34 mouse cellular contexts compared by ENCODE assay signal in genomic region chr11:78471326-78472103, GRCm38 (mm10). TPM values are rescaled to one million over a fixed set of nuclear protein-coding genes. Genes with fewer than 3 reads are reported as not detected.
A peak's percentile ranks its signal among the peaks of the same experiment; 100 is the strongest.
DNase-seq lines count a peak whose midpoint lies in the region; ATAC-seq lines count a peak whose summit lies in the region.
"Had no signal": no experiment of that assay in that cellular context is flagged by ENCODE, and none has a peak within 500 bp of the region (broad histone marks: within the 10 kb centered on the region; RNA-seq: fewer than 3 reads in every experiment).

No protein-coding gene starts in this region.

- peak; percentile 3 for DNase-seq in kidney, postnatal 10 days
- no peak for DNase-seq in kidney, adult 11 months
- peak; percentile 77 for DNase-seq in adrenal gland, adult 2 months
- peak; percentile 34 for DNase-seq in adrenal gland, postnatal 14 days
- DNase-seq in forebrain, embryonic 14.5 days (ENCODE audit: low spot score) = no peak
- DNase-seq: B cell, adult 2 months; cerebellum, adult 11 months; cerebellum, adult 2 months; cerebellum, adult 9-11 months; cerebellum, postnatal 36 days; embryo, embryonic 11 days; forebrain, postnatal 0 days; gastrocnemius, adult 2 months; gastrocnemius, postnatal 14 days; heart, adult 11 months; kidney, adult 18-20 months had no signal

- no peak overlapping the region for H3K27ac ChIP-seq in intestine, embryonic 15.5 days
- no peak overlapping the region for H3K27ac ChIP-seq in forebrain, embryonic 14.5 days (ENCODE audit: low read depth, low read length)
- H3K27ac ChIP-seq: embryonic facial prominence, embryonic 10.5 days; embryonic facial prominence, embryonic 13.5 days; forebrain, embryonic 10.5 days; forebrain, embryonic 13.5 days; gastrocnemius, adult 2 months; hindbrain, embryonic 12.5 days; hindbrain, embryonic 15.5 days had no signal

- no peak overlapping the region for H3K4me3 ChIP-seq in intestine, embryonic 15.5 days (replicated peaks)
- H3K4me3 ChIP-seq in forebrain, embryonic 14.5 days (ENCODE audit: low read depth, low read length) = no peak overlapping the region
- H3K4me3 ChIP-seq: embryonic facial prominence, embryonic 10.5 days; embryonic facial prominence, embryonic 13.5 days; forebrain, embryonic 10.5 days; forebrain, embryonic 13.5 days; gastrocnemius, adult 2 months; hindbrain, embryonic 12.5 days; hindbrain, embryonic 15.5 days had no signal

- no peaks in the 10 kb centered on the region for H3K27me3 ChIP-seq in intestine, embryonic 15.5 days (replicated peaks)
- no peaks in the 10 kb centered on the region for H3K27me3 ChIP-seq in forebrain, embryonic 14.5 days (replicated peaks; ENCODE audit: control insufficient read depth, insufficient read depth, low read length)
- H3K27me3 ChIP-seq: CH12.LX; embryonic facial prominence, embryonic 13.5 days; forebrain, embryonic 13.5 days; hindbrain, embryonic 12.5 days; hindbrain, embryonic 15.5 days had no signal

- no peak overlapping the region for H3K9ac ChIP-seq in intestine, embryonic 15.5 days
- H3K9ac ChIP-seq in forebrain, embryonic 14.5 days (ENCODE audit: low read length) = no peak overlapping the region
- H3K9ac ChIP-seq: embryonic facial prominence, embryonic 13.5 days; forebrain, embryonic 13.5 days; forebrain, postnatal 0 days; hindbrain, embryonic 12.5 days; hindbrain, embryonic 15.5 days had no signal

- no peaks in the 10 kb centered on the region for H3K9me3 ChIP-seq in intestine, embryonic 15.5 days
- no peaks in the 10 kb centered on the region for H3K9me3 ChIP-seq in forebrain, embryonic 14.5 days (replicated peaks; ENCODE audit: control insufficient read depth, low read length)
- H3K9me3 ChIP-seq: embryonic facial prominence, embryonic 10.5 days; embryonic facial prominence, embryonic 13.5 days; forebrain, embryonic 10.5 days; forebrain, embryonic 13.5 days; G1E; hindbrain, embryonic 12.5 days; hindbrain, embryonic 15.5 days had no signal

- no peak overlapping the region for H3K4me2 ChIP-seq in intestine, embryonic 15.5 days (replicated peaks)
- H3K4me2 ChIP-seq in forebrain, embryonic 14.5 days (ENCODE audit: low read length) = no peak overlapping the region
- H3K4me2 ChIP-seq: embryonic facial prominence, embryonic 13.5 days; forebrain, embryonic 13.5 days; heart, embryonic 11.5 days; hindbrain, embryonic 12.5 days; hindbrain, embryonic 15.5 days had no signal

- ATAC-seq in erythroblast, adult 5-6 weeks (replicated peaks; ENCODE audit: low FRiP score, poor library complexity, severe bottlenecking) = no peak
- no peak for ATAC-seq in intestine, embryonic 15.5 days
- no peak for ATAC-seq in forebrain, embryonic 14.5 days
- ATAC-seq: forebrain, embryonic 13.5 days; forebrain, postnatal 0 days had no signal

- H3K36me3 ChIP-seq in intestine, embryonic 15.5 days = no peaks in the 10 kb centered on the region
- H3K36me3 ChIP-seq in forebrain, embryonic 14.5 days (ENCODE audit: control insufficient read depth, insufficient read depth, low read length) = peaks cover 23% of the 10 kb centered on the region
- H3K36me3 ChIP-seq: G1E had no signal

- WGBS in intestine, embryonic 15.5 days = 93% methylated on average over 10 of the region's 10 CpGs
- 90% methylated on average over 10 of the region's 10 CpGs for WGBS in forebrain, embryonic 14.5 days

- peaks cover 1% of the 10 kb centered on the region; the same call in 1 of the 2 replicates for H3K4me1 ChIP-seq in intestine, embryonic 15.5 days (replicated peaks)
- H3K4me1 ChIP-seq in forebrain, embryonic 14.5 days (ENCODE audit: control insufficient read depth, insufficient read depth, low read length) = peaks cover 2% of the 10 kb centered on the region; the same call in 1 of the 2 replicates

RNA-seq across cellular contexts. Expression of gene Slc46a1, which starts 6.0 kb away (rescaled TPM):
- 10 to 100 TPM; 41.5 to 60.9 TPM for total RNA-seq in adrenal gland, adult 2 months (2021)
- 111 TPM in 2 replicates for polyA plus RNA-seq in adrenal gland, adult 2 months (2012; rRNA removed)
- 16.7 and 20.5 TPM in 2 replicates for total RNA-seq in adrenal gland, postnatal 14 days (2021)
- total RNA-seq in erythroblast, adult 5-6 weeks (2015; ENCODE audit: low replicate concordance) = 1.3 TPM in 1 of 2 replicates, not detected in the other
- 0.84 TPM in 1 of 2 replicates, not detected in the other for total RNA-seq in erythroblast, adult 5-6 weeks (2017; ENCODE audit: low replicate concordance)
- 12.2 and 13.3 TPM in 2 replicates for polyA plus RNA-seq in intestine, embryonic 15.5 days (2015; fragmentation: Nextera tagmentation; extraction: Ambion mirVana)
- 18.4 and 19.2 TPM in 2 replicates for polyA plus RNA-seq in forebrain, embryonic 14.5 days (2014; fragmentation: Nextera tagmentation; extraction: Ambion mirVana)
- polyA plus RNA-seq: G1E had no signal

RNA-seq across cellular contexts. Expression of gene Sarm1, which starts 26.0 kb away (rescaled TPM):
- 1 to 10 TPM; 5.3 to 8.2 TPM for total RNA-seq in adrenal gland, adult 2 months (2021)
- 2.3 and 3.0 TPM in 2 replicates for polyA plus RNA-seq in adrenal gland, adult 2 months (2012; rRNA removed)
- total RNA-seq in adrenal gland, postnatal 14 days (2021) = 3.3 and 4.9 TPM in 2 replicates
- total RNA-seq in erythroblast, adult 5-6 weeks (2015; ENCODE audit: low replicate concordance) = not detected in 2 replicates
- total RNA-seq in erythroblast, adult 5-6 weeks (2017; ENCODE audit: low replicate concordance) = not detected in 2 replicates
- polyA plus RNA-seq in intestine, embryonic 15.5 days (2015; fragmentation: Nextera tagmentation; extraction: Ambion mirVana) = 2.1 and 2.7 TPM in 2 replicates
- polyA plus RNA-seq in forebrain, embryonic 14.5 days (2014; fragmentation: Nextera tagmentation; extraction: Ambion mirVana) = 34.9 and 45.6 TPM in 2 replicates
- polyA plus RNA-seq: G1E; heart, postnatal 0 days had no signal

RNA-seq across cellular contexts. Expression of gene Vtn, which starts 27.4 kb away (rescaled TPM):
- 1 to 10 TPM; 3.0 to 7.7 TPM for total RNA-seq in adrenal gland, adult 2 months (2021)
- 1.8 and 2.8 TPM in 2 replicates for polyA plus RNA-seq in adrenal gland, adult 2 months (2012; rRNA removed)
- 23.9 and 283 TPM in 2 replicates for total RNA-seq in adrenal gland, postnatal 14 days (2021)
- not detected in 2 replicates for total RNA-seq in erythroblast, adult 5-6 weeks (2015; ENCODE audit: low replicate concordance)
- total RNA-seq in erythroblast, adult 5-6 weeks (2017; ENCODE audit: low replicate concordance) = not detected in 2 replicates
- 22.4 and 34.2 TPM in 2 replicates for polyA plus RNA-seq in intestine, embryonic 15.5 days (2015; fragmentation: Nextera tagmentation; extraction: Ambion mirVana)
- polyA plus RNA-seq in forebrain, embryonic 14.5 days (2014; fragmentation: Nextera tagmentation; extraction: Ambion mirVana) = 88.4 and 120 TPM in 2 replicates
- total RNA-seq: CH12.LX; G1E; hematopoietic stem cell, adult 5-6 weeks had no signal
- polyA plus RNA-seq: G1E had no signal

RNA-seq across cellular contexts. Expression of gene Sebox, which starts 31.7 kb away (rescaled TPM):
- total RNA-seq in adrenal gland, adult 2 months (2021) = not detected
- polyA plus RNA-seq in adrenal gland, adult 2 months (2012; rRNA removed) = not detected in 2 replicates
- not detected in 2 replicates for total RNA-seq in adrenal gland, postnatal 14 days (2021)
- not detected in 2 replicates for total RNA-seq in erythroblast, adult 5-6 weeks (2015; ENCODE audit: low replicate concordance)
- total RNA-seq in erythroblast, adult 5-6 weeks (2017; ENCODE audit: low replicate concordance) = not detected in 2 replicates
- polyA plus RNA-seq in intestine, embryonic 15.5 days (2015; fragmentation: Nextera tagmentation; extraction: Ambion mirVana) = not detected in 2 replicates
- 0.66 and 0.72 TPM in 2 replicates for polyA plus RNA-seq in forebrain, embryonic 14.5 days (2014; fragmentation: Nextera tagmentation; extraction: Ambion mirVana)
- total RNA-seq: CH12.LX; G1E; gastrocnemius, adult 2 months; gastrocnemius, postnatal 14 days; gastrocnemius, postnatal 4 days; heart, adult 8-10 months; heart, postnatal 25 days; hematopoietic stem cell, adult 5-6 weeks had no signal
- polyA plus RNA-seq: embryonic facial prominence, embryonic 10.5 days; embryonic facial prominence, embryonic 13.5 days; forebrain, embryonic 10.5 days; forebrain, postnatal 0 days; G1E; heart, embryonic 11.5 days; heart, embryonic 14.5 days; heart, postnatal 0 days; hindbrain, embryonic 12.5 days; intestine, embryonic 14.5 days had no signal

RNA-seq across cellular contexts. Expression of gene Tmem199, which starts 40.5 kb away (rescaled TPM):
- total RNA-seq in adrenal gland, adult 2 months (2021) = 10 to 100 TPM; 22.0 to 26.8 TPM
- 6.9 and 8.8 TPM in 2 replicates for polyA plus RNA-seq in adrenal gland, adult 2 months (2012; rRNA removed)
- total RNA-seq in adrenal gland, postnatal 14 days (2021) = 26.3 and 29.6 TPM in 2 replicates
- 3.8 and 13.8 TPM in 2 replicates for total RNA-seq in erythroblast, adult 5-6 weeks (2015; ENCODE audit: low replicate concordance)
- 4.0 and 5.3 TPM in 2 replicates for total RNA-seq in erythroblast, adult 5-6 weeks (2017; ENCODE audit: low replicate concordance)
- 54.1 and 56.9 TPM in 2 replicates for polyA plus RNA-seq in intestine, embryonic 15.5 days (2015; fragmentation: Nextera tagmentation; extraction: Ambion mirVana)
- polyA plus RNA-seq in forebrain, embryonic 14.5 days (2014; fragmentation: Nextera tagmentation; extraction: Ambion mirVana) = 93.1 and 93.2 TPM in 2 replicates

Comparison
In these comparisons a context has a peak if more than half of its experiments do, and no peak if none do; other contexts are left out.
1. DNase-seq: peak in kidney, postnatal 10 days (single experiment), adrenal gland, adult 2 months (single experiment) and adrenal gland, postnatal 14 days (single experiment); none in kidney, adult 11 months (single experiment) and forebrain, embryonic 14.5 days (single experiment).